Mouse (Mus musculus): ENCODE measurements around the gene Hmgb2. TPM values are rescaled to one million over a fixed set of nuclear protein-coding genes. Genes with fewer than 3 reads are reported as not detected.

Hmgb2 gene
- polyA plus RNA-seq, 1 experiment from 2014 or later = 628 TPM

DNA sequence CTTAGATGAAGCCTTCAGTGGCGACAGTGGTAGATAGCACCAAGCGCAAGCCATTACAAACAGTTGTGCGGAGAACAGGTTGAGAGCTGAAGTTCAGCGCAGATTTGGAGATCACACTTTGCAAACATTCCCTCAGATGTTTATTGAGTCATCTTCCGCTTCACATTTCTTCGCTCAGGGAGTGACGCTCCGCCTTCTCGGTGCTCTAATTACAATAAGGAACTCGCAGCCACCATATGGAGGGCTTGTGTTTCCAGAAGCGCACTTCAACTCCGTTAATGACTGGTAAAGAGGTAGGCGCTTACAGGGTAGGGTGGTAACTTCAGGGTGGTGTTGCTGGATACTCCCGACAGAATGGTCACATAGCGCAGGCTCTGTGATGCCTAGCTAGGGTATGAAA is 52.0 kb downstream of the Hmgb2 start:
- 93% methylated on average over 15 of the region's 15 CpGs for WGBS
- Histone ChIP-seq H3K4me1 (ENCODE audit: control insufficient read depth, insufficient read depth, low read length) (no peaks in the 10 kb centered on the region; the same call in 1 of the 2 replicates), H3K36me3 (ENCODE audit: control insufficient read depth, insufficient read depth, low read length) (no peaks in the 10 kb centered on the region), H3K4me2 (no peak overlapping the region), H3K9ac (ENCODE audit: low read length) (no peak overlapping the region), H3K9me3 (ENCODE audit: control insufficient read depth, low read length) (no peaks in the 10 kb centered on the region), H3K4me3 (ENCODE audit: low read depth, low read length) (no peak overlapping the region), H3K27ac (ENCODE audit: low read depth, low read length) (no peak overlapping the region), H3K27me3 (ENCODE audit: control insufficient read depth, insufficient read depth, low read length) (no peaks in the 10 kb centered on the region)
- no peak for DNase-seq (ENCODE audit: low spot score, missing footprints)
- no peak for ATAC-seq (ENCODE audit: low FRiP score)

DNA sequence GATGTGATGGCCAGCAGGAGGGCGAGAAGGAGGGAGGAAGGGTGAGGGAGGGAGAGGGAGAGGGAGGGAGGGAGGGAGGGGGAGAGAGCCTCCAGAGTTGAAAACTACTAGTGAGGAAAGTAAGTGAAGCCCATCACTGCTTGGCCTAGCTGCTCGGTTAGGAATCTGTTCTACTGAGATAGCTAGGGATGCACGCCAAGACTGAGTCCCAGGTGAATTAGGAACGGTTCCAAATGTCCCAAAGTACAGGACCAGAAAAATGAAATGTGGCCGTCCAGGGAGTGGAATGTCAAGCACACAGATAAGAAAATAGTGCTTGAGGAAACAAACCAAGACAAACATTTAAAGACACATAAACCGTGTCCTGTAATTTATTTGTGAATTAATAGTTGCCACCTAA is 53.3 kb downstream of the Hmgb2 start:
- Histone ChIP-seq H3K4me3 (ENCODE audit: low read depth, low read length) (no peak overlapping the region), H3K4me1 (ENCODE audit: control insufficient read depth, insufficient read depth, low read length) (no peaks in the 10 kb centered on the region; the same call in 1 of the 2 replicates), H3K9me3 (ENCODE audit: control insufficient read depth, low read length) (no peaks in the 10 kb centered on the region), H3K27me3 (ENCODE audit: control insufficient read depth, insufficient read depth, low read length) (no peaks in the 10 kb centered on the region), H3K36me3 (ENCODE audit: control insufficient read depth, insufficient read depth, low read length) (no peaks in the 10 kb centered on the region), H3K4me2 (no peak overlapping the region), H3K9ac (ENCODE audit: low read length) (no peak overlapping the region), H3K27ac (ENCODE audit: low read depth, low read length) (no peak overlapping the region)
- ATAC-seq (ENCODE audit: low FRiP score) = no peak
- no peak for DNase-seq (ENCODE audit: low spot score, missing footprints)
- WGBS = 94% methylated on average over 6 of the region's 6 CpGs

Other genes with a start within 250 kb of the Hmgb2 start
- gene Hand2, start 190.9 kb upstream of the Hmgb2 start, polyA plus RNA-seq (2014; fragmentation: Nextera tagmentation; extraction: Ambion mirVana) = not detected in 2 replicates
- 0.27 TPM in 1 of 2 replicates, not detected in the other for gene Scrg1, start 56.0 kb upstream of the Hmgb2 start, polyA plus RNA-seq (2014; fragmentation: Nextera tagmentation; extraction: Ambion mirVana)
- 119 and 123 TPM in 2 replicates for gene Sap30, start 24.0 kb upstream of the Hmgb2 start, polyA plus RNA-seq (2014; fragmentation: Nextera tagmentation; extraction: Ambion mirVana)
- 16.7 and 16.9 TPM in 2 replicates for gene Galnt7, start 141.1 kb downstream of the Hmgb2 start, polyA plus RNA-seq (2014; fragmentation: Nextera tagmentation; extraction: Ambion mirVana)

Data from midbrain, embryonic 11.5 days (tissue).